Mouse (Mus musculus) hindbrain, postnatal 0 days (tissue): ENCODE data around the gene Lipc. TPM values are rescaled to one million over a fixed set of nuclear protein-coding genes. Genes with fewer than 3 reads are reported as not detected.

Experiments used
- ATAC-seq: fragments of 200-750 bp; cut with Nextera tagmentation; 2 replicates; pipeline ENCODE4 v1.8.0; 2017; ENCODE audit warnings: mild to moderate bottlenecking, moderate TSS enrichment, moderate library complexity
- DNase-seq: peaks from one replicate; pipeline ENCODE4 v3.0.0-alpha.2; 2015; ENCODE audit warnings: low spot score
- H3K27ac ChIP-seq: fragments of 300-500 bp; sonication (generic); 2 replicates; pipeline ENCODE4 v1.5.1; 2014; ENCODE audit warnings: mild to moderate bottlenecking
- H3K27me3 ChIP-seq: fragments of 300-500 bp; sonication (generic); 2 replicates; pipeline ENCODE4 v1.6.1; 2014; ENCODE audit warnings: low read length, mixed read lengths; ENCODE audit not compliant: insufficient read depth
- H3K36me3 ChIP-seq: fragments of 300-500 bp; sonication (generic); 2 replicates; pipeline ENCODE4 v1.6.1; 2014; ENCODE audit warnings: low read length, mixed read lengths; ENCODE audit not compliant: insufficient read depth
- H3K4me1 ChIP-seq: fragments of 300-500 bp; sonication (generic); 2 replicates; pipeline ENCODE4 v1.6.1; 2014; ENCODE audit warnings: antibody characterized with exemption, low read length, mixed read lengths; ENCODE audit not compliant: insufficient read depth
- H3K4me2 ChIP-seq: fragments of 300-500 bp; sonication (generic); 2 replicates; pipeline ENCODE4 v1.6.1; 2014; ENCODE audit warnings: low read depth, mild to moderate bottlenecking, low read length, moderate library complexity, mixed read lengths
- H3K4me3 ChIP-seq: fragments of 300-500 bp; sonication (generic); 2 replicates; pipeline ENCODE4 v1.5.1; 2014; ENCODE audit warnings: low read length
- H3K9ac ChIP-seq: fragments of 300-500 bp; sonication (generic); replicated peaks from 2 replicates; pipeline ENCODE4 v1.6.1; 2014; ENCODE audit warnings: mild to moderate bottlenecking, low read length, moderate library complexity, mixed read lengths
- H3K9me3 ChIP-seq: fragments of 300-500 bp; sonication (generic); 2 replicates; pipeline ENCODE4 v1.6.1; 2016; ENCODE audit warnings: low read length, mixed read lengths
- CTCF ChIP-seq: IDR thresholded peaks from 2 replicates; pipeline ENCODE4 v1.5.1; 2016; ENCODE audit warnings: antibody characterized with exemption, control low read depth, low read depth
- WGBS: fragments of 180-500 bp; shearing (Covaris S2); extraction: QIAGEN DNeasy Blood & Tissue Kit; methylation state at CpG from one replicate; pipeline ENCODE4 v1.1.7; 2014; 5-methylcytosine and 5-hydroxymethylcytosine counted together
- microRNA-seq, 2 experiments: library from miRNA; unstranded; fragments of <30 nt; microRNA quantifications; one replicate each; pipeline ENCODE4; 2016
- polyA plus RNA-seq: library from polyadenylated mRNA; unstranded; fragments of >200 nt; fragmentation: Nextera tagmentation; extraction: Ambion mirVana; gene quantifications from 2 replicates; pipeline ENCODE4 v1.2.1, GENCODE M21; 2015
- total RNA-seq: library from RNA; depleted of rRNA; stranded (reverse); fragments of >200 nt; gene quantifications from 2 replicates; pipeline ENCODE4 v1.2.3, GENCODE M21; 2014; rRNA removed

Gene Lipc
- total and polyA plus RNA-seq, 2 experiments from 2014 or later, result 0.19 TPM; not detected in 1

DNA sequence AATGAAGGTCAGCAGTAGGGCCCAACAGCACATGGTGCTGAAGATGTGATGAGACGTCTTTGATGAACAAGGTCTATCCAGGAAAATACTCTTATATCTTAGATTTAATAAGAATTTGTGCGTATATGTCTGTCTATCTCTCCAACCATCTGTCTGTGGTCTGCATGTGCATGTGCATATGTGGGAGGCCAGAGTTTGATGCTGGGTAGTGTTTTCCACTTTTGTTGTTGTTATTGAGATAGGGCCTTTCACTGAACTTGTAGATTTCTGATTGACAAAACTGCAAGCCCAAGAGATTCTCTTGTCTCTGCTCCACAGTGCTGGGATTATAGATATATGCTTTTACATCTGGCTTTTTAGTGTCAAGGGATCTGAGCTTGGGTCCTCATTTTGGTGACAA, 176.5 kb downstream of the Lipc start:
- Histone ChIP-seq H3K4me3 (no peak overlapping the region), H3K4me1 (no peaks in the 10 kb centered on the region), H3K9ac (no peak overlapping the region), H3K4me2 (no peak overlapping the region), H3K27me3 (no peaks in the 10 kb centered on the region), H3K27ac (no peak overlapping the region), H3K9me3 (no peaks in the 10 kb centered on the region), H3K36me3 (peaks cover 3% of the 10 kb centered on the region; the same call in 1 of the 2 replicates)
- ATAC-seq, result no peak
- no peak for DNase-seq
- WGBS, result 99% methylated on average over 2 of the region's 2 CpGs
- no peak for TF ChIP-seq CTCF

DNA sequence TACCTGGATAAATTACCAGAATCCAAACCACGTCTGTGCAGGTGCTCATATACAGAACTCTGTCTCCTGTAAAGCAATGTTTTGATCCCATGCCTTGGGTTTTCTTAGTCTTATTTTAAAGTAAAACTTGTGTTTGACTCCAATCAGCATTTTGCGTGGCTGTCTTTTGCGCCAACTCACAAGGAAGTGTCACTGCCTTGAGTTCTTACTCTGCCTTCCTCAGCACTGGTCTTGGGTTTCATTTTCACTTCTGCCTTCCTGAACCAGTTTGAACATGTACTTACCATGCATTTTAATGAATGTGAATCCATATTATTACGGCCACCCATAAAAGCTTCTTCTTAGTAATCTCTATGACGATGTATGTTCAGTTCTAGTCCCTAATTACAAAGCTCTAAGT, 191.1 kb downstream of the Lipc start:
- WGBS, result 89% methylated on average over 5 of the region's 5 CpGs

DNA sequence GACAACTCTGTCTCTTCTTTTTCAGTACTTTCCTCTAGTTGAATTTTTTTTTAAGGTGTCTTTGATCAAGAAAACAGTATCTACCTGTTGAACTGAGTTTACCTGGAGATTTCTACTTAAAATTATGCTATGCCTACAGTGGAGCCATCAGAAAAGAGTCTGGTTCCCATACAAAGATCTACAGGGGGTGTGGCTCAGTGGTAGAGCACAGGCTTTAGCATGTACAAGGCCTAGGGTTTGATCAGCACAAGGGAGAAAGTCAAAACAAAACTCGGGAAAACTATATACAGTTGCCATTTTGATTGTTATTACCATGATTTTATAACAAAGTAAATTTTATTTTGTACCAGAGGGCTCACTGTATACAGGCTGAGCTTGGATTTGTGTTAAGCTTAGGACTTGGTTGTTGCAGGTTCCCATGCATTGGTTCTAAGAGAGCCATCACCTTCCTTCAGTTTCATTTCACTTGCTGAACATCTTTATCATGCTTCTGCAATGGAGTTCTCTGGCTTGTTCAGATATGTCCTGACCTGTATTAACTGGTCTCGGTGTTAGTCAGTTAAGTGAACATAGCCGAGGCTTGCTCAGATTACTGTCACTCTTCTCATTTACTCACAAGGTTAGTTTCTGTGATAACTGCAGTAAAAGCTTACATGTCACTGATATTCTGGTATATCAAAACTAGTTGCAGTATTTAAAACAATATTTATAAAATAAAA, 200.4 kb downstream of the Lipc start:
- 94% methylated on average over 3 of the region's 3 CpGs for WGBS
- H3K27ac ChIP-seq, result no peak overlapping the region

More for the DNA sequence above, 191.1 kb downstream of the Lipc start:
- Histone ChIP-seq H3K36me3 (peaks cover 16% of the 10 kb centered on the region; the same call in 1 of the 2 replicates), H3K4me1 (no peaks in the 10 kb centered on the region), H3K4me2 (no peak overlapping the region), H3K4me3 (no peak overlapping the region), H3K27me3 (no peaks in the 10 kb centered on the region), H3K9ac (no peak overlapping the region), H3K27ac (no peak overlapping the region), H3K9me3 (no peaks in the 10 kb centered on the region)
- no peak for ATAC-seq
- DNase-seq, result no peak
- TF ChIP-seq CTCF, result no peak

More for the DNA sequence above, 200.4 kb downstream of the Lipc start:
- Histone ChIP-seq H3K27me3 (no peaks in the 10 kb centered on the region), H3K4me3 (no peak overlapping the region), H3K9me3 (no peaks in the 10 kb centered on the region), H3K4me2 (no peak overlapping the region), H3K9ac (no peak overlapping the region), H3K4me1 (no peaks in the 10 kb centered on the region), H3K36me3 (peaks cover 12% of the 10 kb centered on the region; the same call in 1 of the 2 replicates)
- DNase-seq (no peak), ATAC-seq (no peak)
- no peak for TF ChIP-seq CTCF

Small RNAs within 50 kb of the gene (microRNA-seq; reads per million reads assigned to microRNA genes)
- 0 reads per million in 2 experiments for gene Gm25149

Other genes with a start within 250 kb of the Lipc start
- gene Aqp9, start 216.5 kb upstream of the Lipc start, total RNA-seq, result 0.37 and 0.93 TPM in 2 replicates
- gene Aqp9, start 216.5 kb upstream of the Lipc start, polyA plus RNA-seq, result 2.5 and 3.0 TPM in 2 replicates